Mouse (Mus musculus): ENCODE data around the gene Vsig10.
"Not testable (repeated sequence)": the region's sequence is repeated elsewhere in the genome, so short reads cannot be mapped to it uniquely, and the experiment has no call there.

Vsig10 gene

GRCm38 (mm10) chr5:117318741-117319629, at the start of gene Vsig10:
Gene Vsig10, plus strand, starts transcription at chr5:117319083.
- no peak for DNase-seq (ENCODE audit: low read depth, low spot score)

GRCm38 (mm10) chr5:117269395-117269794, 49.5 kb upstream of the Vsig10 start:
- no peak for DNase-seq (ENCODE audit: low read depth, low spot score)

- DNase-seq (ENCODE audit: low read depth, low spot score), result no peak
These were observed 46.9 kb upstream of the Vsig10 start for GRCm38 (mm10) chr5:117271945-117272344.

GRCm38 (mm10) chr5:117274817-117275216, 44.1 kb upstream of the Vsig10 start:
- DNase-seq (ENCODE audit: low read depth, low spot score), result no peak

- no peak for DNase-seq (ENCODE audit: low read depth, low spot score)
These were observed 41.1 kb upstream of the Vsig10 start for GRCm38 (mm10) chr5:117277784-117278183.

- DNase-seq (ENCODE audit: low read depth, low spot score), result no peak
These were observed 39.8 kb upstream of the Vsig10 start for GRCm38 (mm10) chr5:117278809-117279668.

GRCm38 (mm10) chr5:117279669-117280050, 39.2 kb upstream of the Vsig10 start:
- no peak for DNase-seq (ENCODE audit: low read depth, low spot score)

- DNase-seq (ENCODE audit: low read depth, low spot score), result no peak
These were observed 37.3 kb upstream of the Vsig10 start for GRCm38 (mm10) chr5:117281536-117281935.

- DNase-seq (ENCODE audit: low read depth, low spot score), result no peak
These were observed 36.5 kb upstream of the Vsig10 start for GRCm38 (mm10) chr5:117282360-117282759.

- no peak for DNase-seq (ENCODE audit: low read depth, low spot score)
These were observed 34.9 kb upstream of the Vsig10 start for GRCm38 (mm10) chr5:117284029-117284428.

GRCm38 (mm10) chr5:117284682-117285081, 34.2 kb upstream of the Vsig10 start:
- DNase-seq (ENCODE audit: low read depth, low spot score), result no peak

- no peak for DNase-seq (ENCODE audit: low read depth, low spot score)
These were observed 33.6 kb upstream of the Vsig10 start for GRCm38 (mm10) chr5:117285266-117285665.

- no peak for DNase-seq (ENCODE audit: low read depth, low spot score)
These were observed 32.6 kb upstream of the Vsig10 start for GRCm38 (mm10) chr5:117286286-117286685.

GRCm38 (mm10) chr5:117286831-117287822, 31.8 kb upstream of the Vsig10 start, which contains the start of gene Pebp1:
Gene Pebp1, minus strand, starts transcription at chr5:117287625.
- peak; percentile 84 for DNase-seq (ENCODE audit: low read depth, low spot score)

- no peak for DNase-seq (ENCODE audit: low read depth, low spot score)
These were observed 29.2 kb upstream of the Vsig10 start for GRCm38 (mm10) chr5:117289646-117290045.

- no peak for DNase-seq (ENCODE audit: low read depth, low spot score)
These were observed 28.8 kb upstream of the Vsig10 start for GRCm38 (mm10) chr5:117290081-117290480.

- no peak for DNase-seq (ENCODE audit: low read depth, low spot score)
These were observed 27.6 kb upstream of the Vsig10 start for GRCm38 (mm10) chr5:117291312-117291711.

- no peak for DNase-seq (ENCODE audit: low read depth, low spot score)
These were observed 26.3 kb upstream of the Vsig10 start for GRCm38 (mm10) chr5:117292547-117292946.

- not testable (repeated sequence) for DNase-seq (ENCODE audit: low read depth, low spot score)
These were observed 25.1 kb upstream of the Vsig10 start for GRCm38 (mm10) chr5:117293776-117294175.

- DNase-seq (ENCODE audit: low read depth, low spot score), result no peak
These were observed 23.9 kb upstream of the Vsig10 start for GRCm38 (mm10) chr5:117295011-117295410.

GRCm38 (mm10) chr5:117302899-117303298, 16.0 kb upstream of the Vsig10 start:
- no peak for DNase-seq (ENCODE audit: low read depth, low spot score)
